Mouse (Mus musculus): ENCODE results near the gene Gm17402.
A peak's percentile ranks its signal among the peaks of the same experiment; 100 is the strongest.

GRCm38 (mm10) chr3:67378215-67378614 is 3.3 kb upstream of the Gm17402 start:
- peak; percentile 84; the same call in 1 of the 2 replicates for TF ChIP-seq EP300 (IDR thresholded peaks at IDR 0.05; ENCODE audit: low read depth)
- TF ChIP-seq CTCF (IDR thresholded peaks at IDR 0.05; ENCODE audit: low read depth): no peak

Data from heart, postnatal 0 days (tissue).